Mouse (Mus musculus) gonadal fat pad, adult 2 months (tissue): ENCODE measurements at regions not wholly inside any gene's neighbourhood (a gene's known extent, or its start where the extent isn't known, plus 50 kb on each side); places are given as distances from the start of the nearest gene placed in this dataset.

Source experiments
- DNase-seq: peaks from one replicate; pipeline ENCODE4 v3.0.0-alpha.2; 2012; ENCODE audit warnings: low read depth

DNA sequence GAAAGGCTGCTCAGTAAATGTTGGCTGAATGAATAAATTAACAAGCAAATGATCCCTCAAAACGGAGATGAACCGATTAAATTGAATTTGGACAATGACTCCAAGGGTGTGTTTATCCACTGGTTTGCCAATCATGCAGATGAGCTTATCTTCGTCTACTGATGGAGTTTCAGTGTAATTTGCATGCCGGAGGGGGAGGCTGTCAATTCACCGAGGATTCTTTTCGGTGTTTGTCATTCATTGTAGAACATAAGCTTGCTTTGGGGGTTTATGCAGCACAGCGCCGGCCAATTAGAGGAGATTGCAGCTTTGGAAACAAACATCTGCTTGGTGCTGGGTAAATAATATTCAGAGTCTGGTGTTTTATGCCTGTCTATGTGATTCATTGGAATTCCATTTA is 132.7 kb downstream of the Otoa start:
- no peak for DNase-seq

DNA sequence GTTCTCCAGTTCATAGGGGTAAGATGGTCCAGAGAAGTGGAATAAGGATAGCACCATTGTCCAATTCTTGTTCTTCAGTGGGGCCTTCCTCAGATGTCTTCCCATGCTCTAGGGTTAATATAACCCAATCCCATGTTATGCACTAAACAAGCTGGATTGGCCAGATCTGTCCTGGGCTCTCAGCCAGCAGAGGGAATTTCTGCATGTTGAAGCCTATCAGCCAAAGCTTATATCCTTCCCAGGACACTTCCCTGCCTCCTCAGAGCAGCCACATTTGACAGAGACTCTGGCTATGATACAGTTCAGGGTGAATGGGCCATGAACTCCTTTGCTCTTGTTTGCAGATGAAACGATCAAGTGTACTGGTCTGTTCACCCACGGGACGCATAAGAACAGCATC is 133.6 kb downstream of the Otoa start:
- DNase-seq: peak; percentile 28

- no peak for DNase-seq
Measured at GRCm38 (mm10) chr7:121215735-121216134, 134.3 kb downstream of the Otoa start.

DNA sequence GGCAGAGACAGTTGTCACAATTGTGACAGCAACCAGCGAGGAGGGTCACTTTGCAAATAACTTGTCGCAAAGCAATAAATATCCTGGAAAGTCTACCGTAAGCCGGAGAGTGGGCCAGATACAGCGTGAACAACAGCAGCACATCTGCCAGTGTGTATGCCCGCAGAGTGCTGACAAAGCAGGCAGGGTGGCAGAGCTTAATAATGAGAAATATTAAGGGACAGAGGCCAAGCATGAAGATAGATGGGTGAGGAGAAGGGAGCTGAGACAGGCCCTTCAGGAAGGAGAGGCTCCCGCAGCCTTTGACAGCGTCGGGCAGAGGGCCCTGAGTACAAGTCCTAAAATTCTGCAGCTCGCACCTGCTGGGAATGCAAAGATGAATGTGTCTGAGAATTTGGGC is 136.6 kb downstream of the Otoa start:
- DNase-seq: no peak

DNA sequence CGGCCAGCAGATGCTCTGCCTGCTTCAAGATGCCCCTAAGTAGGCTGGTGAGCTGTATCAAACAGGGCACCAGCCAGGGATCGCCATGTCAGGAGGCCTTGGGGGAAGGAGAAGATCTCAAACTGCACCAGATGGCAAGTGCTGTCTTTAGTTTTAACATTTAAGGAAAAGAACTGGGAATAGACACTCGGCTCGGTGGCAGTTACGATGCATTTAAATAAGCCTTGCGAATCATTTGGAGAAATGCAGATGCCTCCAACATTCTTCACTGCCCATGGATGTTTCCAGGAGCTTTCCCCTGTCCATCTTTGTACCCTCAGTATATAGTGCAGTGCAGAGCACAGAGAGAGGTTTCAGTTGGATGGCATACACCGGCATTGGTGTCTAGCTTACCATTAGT is 139.7 kb downstream of the Otoa start:
- DNase-seq: no peak

- DNase-seq: no peak
Measured at GRCm38 (mm10) chr7:121231881-121232280, 150.4 kb downstream of the Otoa start.

DNA sequence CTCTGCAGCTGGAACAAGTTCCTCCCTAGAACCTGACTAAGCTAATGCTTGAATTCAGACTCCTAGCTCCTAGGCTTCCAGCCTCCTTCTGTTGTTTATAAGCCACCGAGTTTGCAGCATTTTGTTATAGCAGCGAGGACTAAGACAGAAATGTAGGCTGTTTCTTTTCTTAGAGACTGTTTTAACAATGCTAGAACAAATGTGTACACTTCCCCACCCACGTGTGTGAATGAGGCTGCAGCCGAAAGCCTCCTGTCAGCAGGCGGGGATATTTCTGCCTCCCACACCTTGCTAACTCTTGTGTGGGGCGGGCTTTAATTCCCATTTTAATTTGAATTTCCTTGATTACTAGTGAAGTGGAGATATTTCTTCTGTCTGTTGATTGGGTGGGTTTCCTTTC is 153.4 kb downstream of the Otoa start:
- DNase-seq: no peak

GRCm38 (mm10) chr7:121239731-121240130 is 151.9 kb upstream of the Hs3st2 start:
- no peak for DNase-seq

- no peak for DNase-seq
Measured at GRCm38 (mm10) chr7:121247845-121248244, 143.8 kb upstream of the Hs3st2 start.

- no peak for DNase-seq
Measured at GRCm38 (mm10) chr7:121257466-121257865, 134.2 kb upstream of the Hs3st2 start.

DNA sequence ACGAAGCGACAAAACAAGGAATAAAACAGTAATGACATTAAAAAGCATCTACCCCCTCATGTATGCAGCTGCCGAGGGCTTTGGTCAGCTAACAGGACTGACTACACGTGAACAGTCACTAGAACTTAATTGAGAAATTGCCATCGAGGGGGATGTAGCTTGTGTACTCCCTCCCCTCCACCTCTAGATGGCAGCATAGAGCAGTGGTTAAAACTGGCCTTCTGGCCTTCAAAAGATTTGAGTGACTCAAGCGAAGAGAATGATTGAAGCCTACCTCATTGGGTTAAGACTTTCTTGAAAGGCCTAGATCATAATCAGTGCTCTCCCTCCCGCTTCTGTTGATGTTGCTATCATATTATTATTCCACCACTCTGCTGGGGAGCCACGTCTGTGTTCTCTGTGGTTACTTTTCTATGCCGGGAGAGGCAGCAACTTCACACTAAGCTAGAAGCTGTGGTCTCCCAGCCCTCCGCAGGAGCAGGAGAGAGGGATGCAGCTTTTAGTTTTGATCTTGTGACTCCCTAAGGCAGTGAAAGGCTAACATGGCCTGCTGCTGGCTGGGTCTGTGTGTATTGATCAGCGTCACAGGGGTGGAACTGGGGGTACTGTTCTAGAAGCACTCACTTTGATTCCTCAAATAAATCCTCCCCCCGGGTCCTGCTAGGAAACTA is 132.7 kb upstream of the Hs3st2 start:
- no peak for DNase-seq

DNA sequence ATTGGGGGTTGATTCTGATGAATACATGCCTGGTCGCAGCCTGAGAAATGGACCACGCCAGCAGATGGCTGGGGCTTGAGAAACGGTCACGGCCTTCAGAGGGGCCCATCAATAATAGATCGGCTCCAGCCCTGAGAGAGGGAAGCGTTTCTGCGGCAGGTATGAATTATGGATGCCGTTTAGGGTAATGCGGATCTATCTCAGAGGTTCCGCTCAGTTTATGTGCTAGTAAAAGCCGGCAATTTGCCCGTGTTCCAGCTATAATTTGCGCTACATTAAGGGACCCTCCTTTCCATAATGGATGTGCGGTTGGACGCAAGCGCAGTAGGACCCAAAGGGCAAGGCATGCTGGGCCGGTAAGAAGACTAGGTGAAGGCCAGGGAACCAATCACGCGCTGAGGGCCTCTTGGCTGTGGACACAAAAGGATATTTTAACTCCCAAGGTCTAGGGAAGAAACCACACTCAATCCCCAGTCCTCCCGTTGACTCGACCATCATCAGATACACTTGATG is 132.1 kb upstream of the Hs3st2 start:
- no peak for DNase-seq

DNA sequence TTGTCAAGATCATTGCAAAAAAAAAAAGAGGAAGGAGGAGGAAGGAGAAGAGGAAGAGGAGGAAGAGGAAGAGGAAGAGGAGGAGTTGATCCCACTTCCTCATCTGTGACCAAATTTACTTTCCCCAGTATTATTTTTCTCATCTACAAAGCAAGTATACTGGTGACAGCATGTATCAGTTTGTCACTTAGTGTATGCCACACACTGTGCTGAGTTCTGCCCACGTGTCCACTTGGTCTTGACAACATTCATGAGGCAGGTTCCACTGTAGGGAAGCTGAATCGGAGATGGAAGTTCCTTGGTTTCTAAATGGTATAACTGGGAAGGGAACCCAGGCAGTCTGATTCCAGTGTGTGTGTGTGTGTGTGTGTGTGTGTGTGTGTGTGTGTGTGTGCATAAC is 122.3 kb upstream of the Hs3st2 start:
- no peak for DNase-seq

GRCm38 (mm10) chr7:121280597-121280996 is 111.1 kb upstream of the Hs3st2 start:
- DNase-seq: no peak

GRCm38 (mm10) chr7:121282154-121282553 is 109.5 kb upstream of the Hs3st2 start:
- no peak for DNase-seq

GRCm38 (mm10) chr7:121289737-121290136 is 101.9 kb upstream of the Hs3st2 start:
- DNase-seq: no peak

DNA sequence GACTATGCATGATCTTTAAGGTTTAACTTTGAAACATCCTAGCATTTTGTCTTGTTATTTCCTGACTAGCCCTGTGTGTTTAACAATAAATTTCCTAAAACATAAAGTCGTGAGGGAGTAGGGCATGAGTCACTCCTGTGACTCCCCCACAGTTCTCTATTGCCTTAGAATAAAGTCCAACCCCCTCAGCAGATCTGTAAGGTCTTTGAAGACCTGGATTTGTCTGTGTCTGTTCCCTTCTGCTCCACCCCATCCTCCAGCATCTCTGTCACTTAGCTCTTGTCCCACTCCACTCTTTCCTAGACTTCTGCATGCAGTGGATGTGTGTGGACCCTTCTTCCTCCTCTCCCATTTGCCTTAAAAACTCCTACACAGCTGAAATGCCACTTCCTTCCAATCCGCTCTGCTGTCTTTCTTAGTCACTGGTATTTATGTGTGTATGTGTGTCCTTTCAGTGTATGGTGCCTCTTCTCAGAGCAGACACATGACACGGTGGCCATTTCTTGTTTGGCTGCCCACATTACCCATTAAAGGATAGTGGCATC is 95.4 kb upstream of the Hs3st2 start:
- DNase-seq: no peak

DNA sequence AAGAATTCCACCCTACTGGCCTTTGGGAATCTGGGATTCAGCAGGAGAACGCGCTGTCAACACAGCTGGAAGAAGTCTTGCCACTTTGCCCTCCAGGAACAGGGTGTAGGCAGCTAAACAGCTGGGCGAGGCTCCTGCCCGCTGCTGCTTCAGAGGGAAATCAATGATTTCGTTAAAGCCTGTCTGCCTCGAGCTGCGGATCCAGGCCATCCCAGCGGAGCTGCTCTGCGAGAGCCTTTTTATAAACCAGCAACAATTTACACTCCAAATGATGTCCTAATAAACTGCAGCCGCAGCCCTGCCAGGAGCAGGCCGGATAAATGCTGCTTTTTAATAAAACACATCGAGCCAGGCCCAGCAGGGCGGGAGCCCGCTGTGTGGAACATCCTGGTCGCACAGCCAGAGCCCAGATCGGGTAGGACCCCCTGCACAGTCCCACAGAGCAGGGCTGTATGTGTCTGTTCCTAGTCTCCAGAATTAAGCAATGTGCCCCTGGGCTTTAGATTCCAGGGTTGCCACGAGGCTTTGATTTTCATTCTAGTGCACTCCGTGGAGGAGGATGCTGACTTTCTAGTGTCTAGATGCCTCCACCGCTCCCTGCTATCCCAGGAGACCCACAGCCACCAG is 78.6 kb upstream of the Hs3st2 start:
- no peak for DNase-seq

- DNase-seq: no peak
Measured at GRCm38 (mm10) chr7:121314521-121314920, 77.1 kb upstream of the Hs3st2 start.

- DNase-seq: no peak
Measured at GRCm38 (mm10) chr7:121329274-121329673, 62.4 kb upstream of the Hs3st2 start.

- DNase-seq: no peak
Measured at GRCm38 (mm10) chr7:121332532-121332931, 59.1 kb upstream of the Hs3st2 start.

- DNase-seq: no peak
Measured at GRCm38 (mm10) chr7:121335390-121336109, 56.1 kb upstream of the Hs3st2 start.

GRCm38 (mm10) chr7:121339942-121340341 is 51.7 kb upstream of the Hs3st2 start:
- no peak for DNase-seq
